Mouse (Mus musculus): ENCODE results near the gene 1110051M20Rik.

DNA sequence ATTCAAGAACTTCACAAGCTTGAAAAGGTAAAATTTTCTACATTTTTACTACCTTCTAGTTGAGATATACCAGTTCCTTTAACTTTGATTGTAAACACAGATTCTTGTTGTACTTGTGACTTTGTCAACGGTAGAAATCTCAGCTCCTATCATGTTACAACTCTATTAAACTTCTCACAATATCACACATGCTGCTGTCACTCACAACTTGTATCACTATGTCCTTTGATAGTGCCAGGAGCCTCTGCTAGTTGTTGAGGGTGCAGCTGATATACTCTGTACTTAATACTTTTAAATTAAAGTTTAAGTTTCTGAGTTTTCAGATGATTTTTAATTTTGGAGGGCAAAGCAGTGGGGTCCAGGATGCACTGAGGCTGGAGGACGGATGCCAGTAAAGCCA, 36.5 kb downstream of the 1110051M20Rik start:
- no peak for TF ChIP-seq TCF3 (IDR thresholded peaks at IDR 0.05; ENCODE audit: insufficient read length, low read depth)
- no peak for TF ChIP-seq POLR2A (IDR thresholded peaks at IDR 0.05; ENCODE audit: insufficient read length, low read depth)
